Mouse (Mus musculus) frontal cortex, adult (tissue): ENCODE data around the gene Ank3.
A peak's percentile ranks its signal among the peaks of the same experiment; 100 is the strongest.

ENCODE experiments used
- ATAC-seq: cut with Nextera tagmentation; 2 replicates; pipeline ENCODE4 v1.9.2; 2017; ENCODE audit warnings: mild to moderate bottlenecking, moderate library complexity, mixed read lengths; ENCODE audit not compliant: low TSS enrichment

Gene Ank3

DNA sequence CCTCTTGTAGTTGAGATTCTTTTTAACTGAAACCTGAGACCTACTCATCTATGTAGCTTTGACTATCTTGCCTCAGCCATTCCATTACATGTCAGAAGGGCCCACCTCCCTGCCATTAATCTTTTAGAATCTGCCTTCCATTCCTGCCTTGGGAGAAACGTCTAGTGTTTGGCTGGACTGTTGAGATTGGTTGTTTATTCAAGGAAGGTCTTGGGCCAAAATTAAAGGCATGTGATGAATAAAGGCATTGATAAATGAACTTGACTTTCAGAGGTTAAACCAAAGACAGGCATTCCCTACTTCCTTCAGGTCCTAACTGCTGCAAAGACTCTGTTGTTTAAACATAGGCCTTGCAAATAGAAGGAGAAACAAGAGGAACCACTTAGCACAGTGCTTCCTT lies 271.9 kb downstream of the Ank3 start:
- ATAC-seq: no peak

DNA sequence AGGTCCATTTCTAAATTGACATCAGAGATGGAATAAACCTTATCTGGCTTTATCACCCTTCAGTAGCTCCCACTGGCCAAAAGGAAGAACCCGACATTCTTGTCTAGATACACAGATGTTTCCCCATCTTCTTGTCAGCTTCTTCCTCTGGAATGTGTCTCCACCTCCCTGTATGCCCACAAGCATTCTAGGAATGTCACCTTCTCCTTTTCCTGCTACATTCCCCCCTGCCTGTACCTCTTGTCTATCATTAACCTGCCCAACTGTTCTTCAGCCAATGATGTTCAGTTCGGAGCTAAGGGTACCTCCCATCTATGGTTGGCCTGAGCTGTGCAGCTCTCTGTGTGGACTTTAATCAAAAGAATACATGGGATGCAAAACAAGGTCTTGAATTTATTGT lies 272.4 kb downstream of the Ank3 start:
- no peak for ATAC-seq

DNA sequence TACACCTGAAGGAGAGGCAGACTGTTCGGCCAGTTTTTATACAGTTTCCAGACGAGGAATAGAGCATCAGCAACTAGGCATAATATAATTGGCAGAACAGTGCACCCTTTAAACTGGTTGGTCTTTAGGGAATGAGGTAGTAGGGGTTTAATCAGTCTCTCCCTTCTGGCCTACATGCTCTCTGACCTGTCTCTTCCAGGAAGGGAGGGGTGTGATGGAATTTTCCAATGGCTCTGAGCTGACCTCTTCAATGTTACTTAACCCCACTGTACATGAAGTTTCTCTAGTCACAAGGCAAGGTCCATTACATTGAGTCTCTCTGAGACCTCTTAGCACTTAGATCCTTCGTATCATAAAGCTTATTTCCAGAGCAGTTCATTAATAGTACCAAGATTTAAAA lies 272.9 kb downstream of the Ank3 start:
- no peak for ATAC-seq

DNA sequence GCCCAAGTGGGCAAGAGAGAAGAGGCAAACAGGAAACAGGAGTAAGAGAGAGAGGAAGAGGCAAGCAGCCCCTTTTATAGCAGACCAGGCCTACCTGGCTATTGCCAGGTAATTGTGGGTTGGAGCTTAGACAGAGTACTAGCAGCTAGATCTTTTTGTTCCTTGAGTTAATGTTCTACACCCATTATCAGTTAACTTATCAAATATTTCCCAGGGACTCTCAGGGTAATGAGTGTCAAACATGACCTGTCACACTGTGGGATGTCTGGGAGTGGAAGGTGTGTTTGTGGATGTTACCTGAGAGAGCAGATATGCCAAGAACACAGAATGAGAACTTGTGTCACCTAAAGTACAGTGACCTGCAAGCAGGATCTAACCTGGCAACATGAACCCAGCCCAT lies 274.0 kb downstream of the Ank3 start:
- no peak for ATAC-seq

DNA sequence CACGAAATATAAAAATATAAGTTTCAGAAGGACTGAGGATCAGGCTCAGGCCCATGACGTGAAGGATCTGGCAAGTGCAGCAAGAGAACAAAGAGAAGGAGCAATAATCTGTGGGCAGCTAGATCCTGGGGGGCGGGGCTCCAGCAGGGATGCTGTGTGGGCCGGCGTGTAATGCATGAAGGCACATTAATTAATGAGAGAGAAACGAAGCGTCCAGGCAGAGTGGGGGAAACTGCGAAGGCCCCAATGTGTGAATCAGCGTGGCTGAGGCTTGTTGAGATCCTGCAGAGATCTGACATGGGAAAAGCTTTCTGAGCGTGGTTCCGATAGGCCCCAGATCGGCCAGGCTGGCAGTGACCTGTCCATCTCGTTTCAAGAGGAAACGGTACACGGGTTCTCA lies 279.7 kb downstream of the Ank3 start:
- ATAC-seq: no peak

DNA sequence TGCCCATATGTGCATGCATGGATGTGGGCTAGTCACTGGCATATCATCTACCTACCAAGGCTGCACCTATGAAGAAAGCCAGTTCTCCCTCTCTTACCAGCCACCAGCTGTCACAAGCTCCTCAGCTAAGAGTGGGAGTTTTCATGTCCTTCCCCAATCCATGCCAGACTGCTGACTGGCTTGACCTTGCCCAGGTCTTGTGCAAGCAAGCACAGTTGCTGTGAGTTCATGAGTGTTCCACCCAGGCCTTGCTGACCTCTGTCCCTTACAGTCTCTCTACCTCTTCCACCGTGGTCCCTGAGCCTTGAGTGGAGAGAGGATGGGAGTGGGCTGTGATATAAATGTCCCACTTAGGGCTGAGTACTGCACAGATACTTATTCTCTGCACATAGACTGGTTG lies 287.8 kb downstream of the Ank3 start:
- no peak for ATAC-seq

DNA sequence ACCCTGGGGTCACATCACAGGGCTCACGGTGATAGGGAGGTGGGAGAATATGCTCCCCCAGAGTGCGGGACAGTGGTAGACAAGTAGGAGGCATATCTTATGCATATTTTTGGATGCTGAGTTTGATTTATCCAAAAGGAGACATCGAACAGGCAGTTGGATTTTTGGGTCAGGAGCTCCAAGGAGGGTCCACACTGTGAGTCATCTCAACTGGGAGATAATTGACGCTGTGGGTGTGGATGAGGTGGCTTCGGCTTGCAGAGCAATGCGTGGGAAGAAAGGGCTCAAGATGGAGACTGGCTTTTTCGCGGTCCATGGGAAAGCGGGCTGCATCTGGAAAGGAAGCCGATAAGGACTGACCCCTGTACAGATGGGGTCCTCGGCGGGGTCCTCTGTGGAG lies 290.5 kb downstream of the Ank3 start:
- peak; percentile 42 for ATAC-seq

DNA sequence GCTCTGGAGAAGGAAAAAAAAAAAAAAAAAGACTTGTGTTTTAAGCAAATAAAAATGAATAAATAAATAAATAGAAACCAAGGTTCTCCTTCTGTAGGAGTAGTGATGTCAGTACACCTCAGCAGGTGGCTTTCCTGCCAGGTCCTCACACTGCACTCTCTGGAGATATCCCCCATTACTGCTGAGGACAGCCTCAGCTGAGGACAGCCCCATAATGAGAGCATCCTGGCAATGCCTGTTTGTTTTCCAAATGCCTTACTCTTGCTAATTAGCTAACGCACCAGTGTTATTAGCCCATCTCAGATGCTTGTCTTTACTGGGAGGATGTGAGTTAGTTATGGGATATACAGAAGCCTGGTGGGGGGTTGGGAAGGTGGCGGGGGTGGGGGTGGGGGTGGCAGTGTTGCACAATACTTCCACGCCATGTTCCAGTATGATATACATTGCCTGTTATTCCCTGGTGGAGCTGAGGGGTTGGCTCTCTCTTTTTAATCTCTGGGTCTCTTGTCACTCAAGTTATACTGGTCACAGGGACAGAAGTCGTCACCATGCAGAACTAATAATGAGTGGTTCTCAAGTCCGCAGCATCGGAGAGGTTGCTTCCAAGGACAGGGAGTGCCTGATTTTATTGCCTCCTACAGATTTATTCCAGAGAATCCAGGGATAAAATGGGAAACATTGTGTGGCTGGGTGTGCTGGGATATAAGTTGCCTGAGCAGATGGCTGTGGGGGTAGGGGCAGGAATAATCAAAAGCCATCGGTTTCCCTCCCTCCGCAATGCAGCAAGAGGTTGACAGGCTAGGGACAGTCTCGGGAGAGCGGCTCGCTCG lies 291.8 kb downstream of the Ank3 start:
- peak; percentile 79 for ATAC-seq

DNA sequence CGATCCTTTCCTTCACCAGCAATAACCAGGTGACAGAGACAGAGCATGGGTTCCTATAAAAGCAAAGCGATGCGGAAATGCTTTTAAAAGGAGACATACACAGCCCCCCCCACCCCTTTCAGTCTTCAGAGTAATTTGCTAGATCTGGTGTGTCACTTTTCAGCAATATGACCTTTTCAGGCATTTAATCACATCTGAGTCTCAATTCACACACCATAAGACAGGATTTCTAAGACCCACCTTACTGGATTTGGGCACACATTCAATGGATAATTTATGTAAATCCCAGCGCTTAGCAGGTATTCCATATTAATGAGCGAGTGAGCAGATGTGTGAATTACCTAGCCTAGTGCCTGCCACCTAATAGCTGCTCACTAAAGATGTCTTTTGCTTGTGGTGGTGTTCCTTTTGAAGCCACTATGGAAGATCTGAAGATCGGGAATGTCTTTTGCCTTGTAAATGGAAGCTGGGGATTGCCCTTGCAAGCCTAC lies 292.4 kb downstream of the Ank3 start:
- no peak for ATAC-seq

DNA sequence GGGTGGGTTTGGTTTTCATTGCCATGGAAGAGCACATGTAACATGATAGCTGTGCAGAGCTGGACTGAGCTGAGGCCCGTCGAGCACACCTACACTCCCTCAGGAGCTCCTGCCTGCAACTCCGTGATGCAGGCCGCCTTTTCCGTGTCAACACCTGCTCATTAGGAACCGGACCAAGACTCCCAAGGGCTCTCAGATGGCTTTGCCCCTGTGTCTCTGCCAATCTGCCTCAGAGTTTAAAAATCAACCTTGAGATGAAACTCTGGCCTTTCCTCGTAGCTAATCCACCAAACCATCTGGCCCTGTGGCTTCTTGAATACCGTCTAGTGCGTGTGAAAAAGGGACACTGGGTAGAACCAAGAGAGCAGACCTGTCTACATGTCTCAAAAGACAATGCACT lies 297.4 kb downstream of the Ank3 start:
- no peak for ATAC-seq

DNA sequence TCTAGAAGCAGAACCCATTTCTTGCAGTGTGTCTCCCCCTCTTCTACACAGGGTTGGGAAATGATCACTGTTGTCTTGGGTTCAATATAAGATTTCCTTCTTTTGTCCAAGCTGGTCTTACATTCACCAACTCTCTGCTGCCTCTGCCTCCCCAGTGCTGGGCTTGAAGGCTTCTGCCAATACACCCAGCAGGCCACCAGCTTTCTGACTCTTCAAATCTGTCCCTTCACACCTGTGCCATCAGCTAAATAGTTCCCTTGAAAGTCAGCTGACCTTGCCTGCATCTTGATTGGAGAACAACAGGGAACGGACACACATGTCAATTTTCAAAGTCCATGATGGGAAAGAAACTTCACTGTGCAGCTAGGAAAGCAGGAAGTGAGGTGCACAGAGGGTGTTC lies 300.1 kb downstream of the Ank3 start:
- no peak for ATAC-seq

DNA sequence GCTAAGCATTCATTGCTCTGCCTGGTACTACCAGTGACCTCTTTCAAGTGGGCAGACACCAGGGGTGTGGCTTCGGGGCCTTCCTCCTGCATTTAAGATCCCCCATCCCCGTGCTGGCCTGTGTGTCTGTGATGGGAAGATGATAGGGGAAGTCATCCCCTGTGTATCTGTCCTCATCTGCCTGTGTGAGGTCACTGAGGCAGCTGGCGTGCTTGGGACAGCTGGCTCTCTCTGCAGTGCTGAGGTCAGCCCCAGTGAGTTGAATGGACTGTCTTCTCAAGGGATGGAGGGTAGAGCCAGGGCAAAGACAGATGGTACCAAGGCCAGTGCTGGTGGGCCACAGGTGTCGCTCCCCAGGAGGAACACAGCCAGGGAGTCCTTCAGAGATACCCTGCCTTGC lies 302.7 kb downstream of the Ank3 start:
- ATAC-seq: peak; percentile 42

DNA sequence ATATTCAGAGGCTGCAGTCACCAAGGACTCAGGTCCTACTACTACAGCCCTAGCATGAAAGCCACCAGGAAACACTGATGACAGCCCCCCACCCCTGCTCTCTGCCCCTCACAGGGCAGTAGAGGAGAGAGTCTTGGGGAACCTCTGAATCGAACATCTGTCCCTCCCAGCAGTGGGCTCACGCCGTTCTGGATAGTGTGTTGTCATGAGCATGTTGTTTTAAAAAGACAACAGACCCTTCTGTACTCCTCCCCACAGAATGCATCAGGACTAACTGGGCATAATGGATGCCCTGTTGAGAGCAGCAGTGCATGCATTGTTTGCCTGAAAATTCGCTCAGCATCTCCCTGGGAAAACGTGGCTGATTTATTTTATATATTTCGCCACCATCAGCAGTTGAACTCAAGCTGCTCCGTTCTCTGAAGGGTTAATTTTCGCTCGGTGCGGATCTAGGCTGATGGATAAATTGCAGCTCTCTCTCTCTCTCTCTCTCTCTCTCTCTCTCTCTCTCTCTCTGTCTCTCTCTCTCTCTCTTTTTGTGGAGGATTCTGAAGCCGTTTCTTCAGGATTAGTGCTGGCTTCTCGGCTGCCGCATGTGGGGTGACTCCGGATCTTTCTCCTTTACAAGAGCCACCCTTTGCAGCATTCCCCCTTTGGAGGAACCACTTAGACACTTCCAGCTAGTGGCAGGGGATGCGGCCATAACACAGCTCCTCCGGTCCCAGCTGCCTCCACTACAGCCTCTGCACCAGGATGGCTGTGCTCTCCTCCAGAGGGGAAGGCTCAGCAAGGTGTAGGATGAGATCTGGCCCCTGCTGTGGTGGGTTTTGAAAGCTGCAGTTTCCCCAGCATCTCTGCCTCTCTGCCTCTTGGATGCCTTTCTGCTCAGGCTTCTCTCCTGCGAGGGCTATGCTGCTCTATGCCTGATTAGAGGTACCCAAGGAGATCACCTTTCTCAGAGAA lies 307.5 kb downstream of the Ank3 start:
- ATAC-seq: peak; percentile 56

DNA sequence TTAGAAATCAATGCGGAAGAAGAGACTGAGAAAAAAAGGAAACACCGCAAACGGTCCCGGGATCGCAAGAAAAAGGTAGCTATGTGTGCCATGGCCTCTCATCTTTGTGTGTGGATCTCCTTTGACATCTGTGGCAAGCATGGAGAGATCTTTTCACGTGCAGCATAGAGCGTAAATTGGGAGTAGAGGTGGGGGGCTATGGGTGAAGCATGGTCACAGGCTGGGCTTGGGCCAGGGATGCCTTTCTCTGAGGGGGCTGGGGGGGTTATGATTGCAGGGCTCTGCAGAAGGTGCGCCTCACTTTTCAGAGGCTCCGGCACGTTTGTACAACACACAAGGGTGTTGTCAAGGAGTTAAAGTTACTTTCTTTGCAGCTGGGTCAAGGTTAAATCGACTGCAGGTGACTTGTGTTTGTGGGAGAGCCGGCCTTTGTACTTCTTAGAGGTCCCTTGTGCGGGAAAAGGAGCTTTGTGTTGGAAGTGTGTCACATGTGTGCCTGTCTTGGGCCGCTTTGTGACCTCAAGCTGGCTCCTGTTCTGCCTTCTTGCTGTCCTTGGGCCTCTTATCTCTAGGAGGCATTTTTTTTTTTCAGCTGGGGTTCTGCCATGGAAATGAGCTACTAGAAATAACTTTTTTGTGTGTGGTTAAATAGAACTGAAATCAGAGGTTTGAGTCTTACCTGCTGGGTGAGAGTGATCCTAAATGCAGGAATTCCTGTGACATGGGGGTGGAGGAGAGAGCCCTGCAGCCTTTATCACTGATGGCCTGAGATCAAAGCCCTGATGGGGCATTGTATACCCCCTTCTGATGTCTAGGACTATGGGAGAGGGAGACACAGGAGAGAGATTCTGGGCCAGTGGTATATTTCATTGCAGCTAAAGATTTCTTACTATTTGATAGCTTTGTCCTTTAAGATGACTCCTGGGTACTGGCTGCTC lies 308.5 kb downstream of the Ank3 start:
- ATAC-seq: no peak

DNA sequence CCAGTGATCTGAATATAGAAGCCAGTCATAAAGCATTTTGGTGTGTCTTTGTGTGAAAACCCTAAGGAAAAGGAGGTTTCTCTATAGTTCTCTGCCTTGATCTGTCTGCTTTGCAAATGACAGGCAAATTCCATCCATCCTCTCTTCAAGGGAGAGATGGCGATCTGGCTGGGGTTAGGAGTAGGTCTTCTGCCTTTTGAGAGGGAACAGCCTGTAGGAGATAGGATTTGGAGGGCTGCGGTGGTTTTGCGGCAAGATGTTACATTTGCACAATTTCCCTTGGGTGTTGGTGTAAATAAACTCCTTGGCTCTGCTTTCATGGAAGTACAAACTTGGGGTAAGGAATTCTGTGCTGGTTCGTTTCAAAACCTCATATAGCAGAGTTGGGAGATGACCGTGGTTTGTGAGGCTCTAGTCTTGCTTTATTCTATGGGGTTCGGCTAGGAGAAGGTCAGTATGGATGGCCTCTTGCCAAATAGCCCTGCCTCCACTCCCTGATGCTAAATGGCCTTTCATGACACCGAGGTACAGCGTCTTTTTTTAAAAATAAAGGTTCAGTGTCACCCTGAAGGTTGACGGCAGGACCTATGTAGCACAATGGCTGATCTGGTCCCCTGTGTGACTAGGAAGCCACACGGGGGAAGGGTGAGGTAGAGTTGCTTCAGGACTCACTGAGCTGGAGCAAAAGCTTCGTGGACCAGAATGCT lies 309.4 kb downstream of the Ank3 start:
- ATAC-seq: peak; percentile 11; the same call in 1 of the 2 replicates

DNA sequence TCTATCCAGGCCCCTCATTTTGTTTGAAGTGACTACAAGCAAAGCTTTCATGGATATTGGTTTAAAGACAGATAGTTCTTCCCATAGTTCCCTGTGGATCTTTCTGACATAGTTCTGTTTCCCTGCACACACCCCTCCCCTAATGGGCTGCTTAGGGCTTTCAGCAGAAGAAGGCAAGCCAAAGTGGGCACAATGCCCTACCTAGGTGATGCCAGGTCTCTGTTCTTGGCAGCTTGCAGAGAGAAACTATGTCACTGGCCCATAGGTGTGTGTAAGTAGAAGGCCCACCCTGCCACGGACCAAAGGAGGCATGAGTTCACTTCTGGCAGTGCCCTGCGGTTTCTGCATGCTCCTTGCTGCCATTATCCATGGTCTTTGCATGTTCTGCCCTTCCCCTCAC lies 311.1 kb downstream of the Ank3 start:
- no peak for ATAC-seq

DNA sequence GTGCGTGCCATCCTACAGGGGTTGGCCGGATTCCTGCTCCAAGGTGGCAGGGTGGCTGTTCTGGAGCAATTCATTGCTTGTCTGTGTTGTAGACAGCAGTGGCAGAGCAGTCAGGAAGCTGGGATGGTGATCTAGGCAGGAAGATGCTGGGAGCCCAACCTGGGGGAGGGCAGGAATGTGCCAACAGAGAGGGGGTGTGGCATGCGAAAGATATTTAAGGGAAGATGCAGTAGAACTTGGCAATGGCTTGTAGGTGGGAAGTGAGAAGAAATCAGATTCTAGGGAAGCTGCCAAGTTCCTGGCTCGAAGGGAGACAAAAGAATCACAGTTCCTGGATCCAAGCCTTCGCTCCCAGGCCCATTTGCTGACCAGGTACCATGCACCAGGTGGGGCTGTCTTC lies 312.2 kb downstream of the Ank3 start:
- peak; percentile 66 for ATAC-seq

DNA sequence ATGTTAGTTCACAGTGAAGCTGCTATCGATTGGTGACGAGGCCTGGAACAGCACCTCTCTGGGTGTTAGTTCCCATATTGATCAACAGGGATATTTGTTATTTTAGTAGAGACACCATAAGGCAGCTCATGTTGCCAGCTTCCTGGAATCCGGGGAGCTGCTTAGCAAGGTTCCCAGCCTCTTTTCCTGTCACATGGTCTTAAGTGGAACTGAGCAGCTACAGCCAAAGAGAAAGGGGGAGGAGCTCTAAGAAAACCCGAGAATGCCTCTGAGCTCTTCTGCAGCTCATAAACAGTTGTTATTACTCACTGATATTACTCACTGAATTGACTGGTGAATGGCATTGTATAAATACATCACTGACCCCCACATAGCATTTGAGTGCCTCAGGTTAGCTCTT lies 318.3 kb downstream of the Ank3 start:
- ATAC-seq: 0 out of 2 replicates have a peak, but pooled peaks have one; percentile 15

DNA sequence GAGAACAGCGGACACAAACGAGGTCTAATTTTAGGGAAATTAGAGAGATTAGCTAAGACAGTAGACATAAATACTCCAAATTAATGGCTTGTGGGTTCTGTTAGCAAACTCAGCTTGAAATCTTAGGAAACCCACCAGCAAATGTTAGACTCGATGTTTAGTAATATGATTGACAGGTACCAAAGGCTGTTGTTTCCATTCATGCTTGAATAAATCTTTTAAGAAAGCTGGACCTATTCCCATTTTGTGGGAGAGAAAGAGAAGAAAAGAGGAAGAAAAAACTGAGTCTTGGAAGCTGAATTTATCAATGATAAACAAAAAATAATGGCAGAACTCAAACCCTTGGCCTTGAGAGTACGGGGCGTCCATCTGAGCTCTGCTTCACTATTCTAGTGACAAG lies 320.8 kb downstream of the Ank3 start:
- ATAC-seq: no peak

DNA sequence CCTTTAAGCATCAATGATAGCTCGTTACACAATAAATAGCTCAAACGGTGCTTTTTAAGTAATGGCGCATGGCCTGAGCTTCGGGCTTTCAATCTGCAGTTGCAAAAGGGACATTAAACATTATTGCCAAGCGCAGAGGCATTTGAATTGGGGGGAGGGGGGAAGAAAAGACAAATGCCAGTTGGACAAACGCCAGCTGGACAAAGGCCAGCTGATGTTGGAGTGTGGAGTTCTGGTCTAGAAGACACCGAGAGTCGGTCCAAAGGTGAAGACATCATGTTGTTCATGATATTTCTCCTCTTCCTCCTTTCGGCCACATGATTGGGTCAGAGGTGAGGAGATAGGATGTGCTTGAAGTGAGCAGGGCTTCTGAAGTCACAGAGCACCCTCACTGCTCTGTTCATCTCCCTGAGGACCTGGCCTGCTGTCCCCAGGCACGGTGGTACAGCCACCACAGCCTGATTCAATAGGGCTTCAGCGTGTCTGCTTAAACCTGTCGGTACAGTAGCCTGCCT lies 321.4 kb downstream of the Ank3 start:
- no peak for ATAC-seq

DNA sequence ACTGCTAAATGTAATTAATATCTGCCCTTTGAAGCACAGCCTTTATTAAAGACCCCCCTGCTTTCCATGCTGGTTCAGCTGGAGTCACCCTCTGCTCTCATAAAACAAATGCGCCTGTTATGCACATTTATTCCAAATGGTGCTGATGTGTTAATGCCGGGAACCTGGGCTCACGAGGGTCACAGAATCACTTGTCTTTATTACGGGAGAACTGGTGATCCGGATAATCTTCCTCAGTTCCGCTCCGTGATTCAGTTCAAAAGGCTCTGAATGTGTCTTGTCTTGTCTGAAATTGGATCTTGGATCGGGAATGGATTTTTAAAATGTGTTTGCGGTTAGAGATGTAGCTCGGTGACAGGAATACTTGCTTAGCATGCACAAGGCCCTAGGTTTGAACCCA lies 321.9 kb downstream of the Ank3 start:
- ATAC-seq: no peak
